Mouse (Mus musculus): ENCODE results near the gene Hist1h2bm.
"Not testable (repeated sequence)": the region's sequence is repeated elsewhere in the genome, so short reads cannot be mapped to it uniquely, and the experiment has no call there.

The Hist1h2bm gene

GRCm38 (mm10) chr13:21722373-21722925 is 605 bp downstream of the Hist1h2bm start:
- TF ChIP-seq GATA4 (IDR thresholded peaks at IDR 0.05; ENCODE audit: insufficient replicate concordance, low read length): no peak

GRCm38 (mm10) chr13:21722993-21723836 is 1.4 kb downstream of the Hist1h2bm start:
- TF ChIP-seq GATA4 (IDR thresholded peaks at IDR 0.05; ENCODE audit: insufficient replicate concordance, low read length): no peak

GRCm38 (mm10) chr13:21727948-21728572 is 6.2 kb downstream of the Hist1h2bm start:
- no peak for TF ChIP-seq GATA4 (IDR thresholded peaks at IDR 0.05; ENCODE audit: insufficient replicate concordance, low read length)

GRCm38 (mm10) chr13:21729544-21729943 is 7.7 kb downstream of the Hist1h2bm start:
- TF ChIP-seq GATA4 (IDR thresholded peaks at IDR 0.05; ENCODE audit: insufficient replicate concordance, low read length): no peak

GRCm38 (mm10) chr13:21733466-21733865 is 11.6 kb downstream of the Hist1h2bm start:
- TF ChIP-seq GATA4 (IDR thresholded peaks at IDR 0.05; ENCODE audit: insufficient replicate concordance, low read length): no peak

GRCm38 (mm10) chr13:21734010-21734905 is 12.4 kb downstream of the Hist1h2bm start:
- no peak for TF ChIP-seq GATA4 (IDR thresholded peaks at IDR 0.05; ENCODE audit: insufficient replicate concordance, low read length)

- not testable (repeated sequence) for TF ChIP-seq GATA4 (IDR thresholded peaks at IDR 0.05; ENCODE audit: insufficient replicate concordance, low read length)
Observed at GRCm38 (mm10) chr13:21734906-21735767, 13.3 kb downstream of the Hist1h2bm start, which contains the start of gene Hist1h4j. Hist1h4j (plus strand) TSS chr13:21735064.

GRCm38 (mm10) chr13:21745006-21745405 is 23.2 kb downstream of the Hist1h2bm start:
- TF ChIP-seq GATA4 (IDR thresholded peaks at IDR 0.05; ENCODE audit: insufficient replicate concordance, low read length): no peak

GRCm38 (mm10) chr13:21749387-21750158 is 27.7 kb downstream of the Hist1h2bm start:
- TF ChIP-seq GATA4 (IDR thresholded peaks at IDR 0.05; ENCODE audit: insufficient replicate concordance, low read length): no peak

- not testable (repeated sequence) for TF ChIP-seq GATA4 (IDR thresholded peaks at IDR 0.05; ENCODE audit: insufficient replicate concordance, low read length)
Observed at GRCm38 (mm10) chr13:21750159-21751017, 28.5 kb downstream of the Hist1h2bm start, which contains the start of gene Hist1h4k. Hist1h4k (minus strand) TSS chr13:21750505.

- TF ChIP-seq GATA4 (IDR thresholded peaks at IDR 0.05; ENCODE audit: insufficient replicate concordance, low read length): no peak
Observed at GRCm38 (mm10) chr13:21751417-21751816, 29.6 kb downstream of the Hist1h2bm start.

- no peak for TF ChIP-seq GATA4 (IDR thresholded peaks at IDR 0.05; ENCODE audit: insufficient replicate concordance, low read length)
Observed at GRCm38 (mm10) chr13:21751827-21752226, 30.0 kb downstream of the Hist1h2bm start.

Data from liver, adult (tissue).